Mouse (Mus musculus): ENCODE measurements at regions not wholly inside any gene's neighbourhood (a gene's known extent, or its start where the extent isn't known, plus 50 kb on each side); places are given as distances from the start of the nearest gene placed in this dataset.

GRCm38 (mm10) chr14:66584699-66585098, 575.7 kb upstream of the Gulo start:
- H3K36me3 ChIP-seq (ENCODE audit: control insufficient read depth, insufficient read depth, low read length), result no peaks in the 10 kb centered on the region
- H3K4me2 ChIP-seq (replicated peaks; ENCODE audit: low read depth, low read length), result no peak overlapping the region
- no peak overlapping the region for H3K9ac ChIP-seq (ENCODE audit: low read depth, low read length)
- H3K4me1 ChIP-seq (replicated peaks; ENCODE audit: control insufficient read depth, insufficient read depth, low read length), result no peaks in the 10 kb centered on the region
- H3K27ac ChIP-seq (ENCODE audit: low read depth, low read length), result no peak overlapping the region
- H3K27me3 ChIP-seq (ENCODE audit: control insufficient read depth, insufficient read depth, low read length), result no peaks in the 10 kb centered on the region
- ATAC-seq (ENCODE audit: low FRiP score) (no peak), DNase-seq (ENCODE audit: low spot score) (no peak)
- H3K4me3 ChIP-seq (ENCODE audit: low read depth, low read length), result no peak overlapping the region
- no peaks in the 10 kb centered on the region for H3K9me3 ChIP-seq (ENCODE audit: control insufficient read depth, low read length)
- 78% methylated on average over 4 of the region's 4 CpGs for WGBS

GRCm38 (mm10) chr14:66579904-66580492, 571.0 kb upstream of the Gulo start:
- no peaks in the 10 kb centered on the region for H3K4me1 ChIP-seq (replicated peaks; ENCODE audit: control insufficient read depth, insufficient read depth, low read length)
- no peaks in the 10 kb centered on the region for H3K9me3 ChIP-seq (ENCODE audit: control insufficient read depth, low read length)
- no peak overlapping the region for H3K4me3 ChIP-seq (ENCODE audit: low read depth, low read length)
- no peak overlapping the region for H3K4me2 ChIP-seq (replicated peaks; ENCODE audit: low read depth, low read length)
- no peaks in the 10 kb centered on the region for H3K36me3 ChIP-seq (ENCODE audit: control insufficient read depth, insufficient read depth, low read length)
- 82% methylated on average over 6 of the region's 6 CpGs for WGBS
- H3K27ac ChIP-seq (ENCODE audit: low read depth, low read length), result no peak overlapping the region
- DNase-seq (ENCODE audit: low spot score) (no peak), ATAC-seq (ENCODE audit: low FRiP score) (no peak)
- no peaks in the 10 kb centered on the region for H3K27me3 ChIP-seq (ENCODE audit: control insufficient read depth, insufficient read depth, low read length)
- no peak overlapping the region for H3K9ac ChIP-seq (ENCODE audit: low read depth, low read length)

GRCm38 (mm10) chr14:66566600-66566999, 557.6 kb upstream of the Gulo start:
- no peaks in the 10 kb centered on the region for H3K4me1 ChIP-seq (replicated peaks; ENCODE audit: control insufficient read depth, insufficient read depth, low read length)
- WGBS, result 84% methylated on average over 10 of the region's 10 CpGs

GRCm38 (mm10) chr14:66562744-66563143, 553.7 kb upstream of the Gulo start:
- Histone ChIP-seq H3K4me1 (replicated peaks; ENCODE audit: control insufficient read depth, insufficient read depth, low read length) (no peaks in the 10 kb centered on the region), H3K27me3 (ENCODE audit: control insufficient read depth, insufficient read depth, low read length) (no peaks in the 10 kb centered on the region), H3K36me3 (ENCODE audit: control insufficient read depth, insufficient read depth, low read length) (no peaks in the 10 kb centered on the region), H3K4me3 (ENCODE audit: low read depth, low read length) (no peak overlapping the region), H3K9ac (ENCODE audit: low read depth, low read length) (no peak overlapping the region), H3K9me3 (ENCODE audit: control insufficient read depth, low read length) (no peaks in the 10 kb centered on the region), H3K4me2 (replicated peaks; ENCODE audit: low read depth, low read length) (no peak overlapping the region), H3K27ac (ENCODE audit: low read depth, low read length) (no peak overlapping the region)
- no peak for ATAC-seq (ENCODE audit: low FRiP score)
- DNase-seq (ENCODE audit: low spot score), result no peak
- 84% methylated on average over 4 of the region's 4 CpGs for WGBS

More at GRCm38 (mm10) chr14:66566600-66566999, 557.6 kb upstream of the Gulo start:
- ATAC-seq (ENCODE audit: low FRiP score), result no peak
- H3K27ac ChIP-seq (ENCODE audit: low read depth, low read length), result no peak overlapping the region
- H3K4me2 ChIP-seq (replicated peaks; ENCODE audit: low read depth, low read length), result no peak overlapping the region
- no peak for DNase-seq (ENCODE audit: low spot score)
- H3K27me3 ChIP-seq (ENCODE audit: control insufficient read depth, insufficient read depth, low read length), result no peaks in the 10 kb centered on the region
- no peak overlapping the region for H3K4me3 ChIP-seq (ENCODE audit: low read depth, low read length)
- H3K9ac ChIP-seq (ENCODE audit: low read depth, low read length), result no peak overlapping the region
- H3K9me3 ChIP-seq (ENCODE audit: control insufficient read depth, low read length), result no peaks in the 10 kb centered on the region
- no peaks in the 10 kb centered on the region for H3K36me3 ChIP-seq (ENCODE audit: control insufficient read depth, insufficient read depth, low read length)

- H3K9me3 ChIP-seq (ENCODE audit: control insufficient read depth, low read length), result no peaks in the 10 kb centered on the region
- H3K4me1 ChIP-seq (replicated peaks; ENCODE audit: control insufficient read depth, insufficient read depth, low read length), result no peaks in the 10 kb centered on the region
- 85% methylated on average over 3 of the region's 3 CpGs for WGBS
- no peaks in the 10 kb centered on the region for H3K36me3 ChIP-seq (ENCODE audit: control insufficient read depth, insufficient read depth, low read length)
- no peak overlapping the region for H3K4me3 ChIP-seq (ENCODE audit: low read depth, low read length)
- no peak overlapping the region for H3K4me2 ChIP-seq (replicated peaks; ENCODE audit: low read depth, low read length)
- ATAC-seq (ENCODE audit: low FRiP score) (no peak), DNase-seq (ENCODE audit: low spot score) (no peak)
- no peak overlapping the region for H3K9ac ChIP-seq (ENCODE audit: low read depth, low read length)
- no peaks in the 10 kb centered on the region for H3K27me3 ChIP-seq (ENCODE audit: control insufficient read depth, insufficient read depth, low read length)
- no peak overlapping the region for H3K27ac ChIP-seq (ENCODE audit: low read depth, low read length)
These were observed 552.7 kb upstream of the Gulo start for GRCm38 (mm10) chr14:66561715-66562114.

GRCm38 (mm10) chr14:66561042-66561590, 552.1 kb upstream of the Gulo start:
- ATAC-seq (ENCODE audit: low FRiP score) (no peak), DNase-seq (ENCODE audit: low spot score) (no peak)
- no peaks in the 10 kb centered on the region for H3K27me3 ChIP-seq (ENCODE audit: control insufficient read depth, insufficient read depth, low read length)
- H3K9ac ChIP-seq (ENCODE audit: low read depth, low read length), result no peak overlapping the region
- H3K27ac ChIP-seq (ENCODE audit: low read depth, low read length), result no peak overlapping the region
- no peaks in the 10 kb centered on the region for H3K4me1 ChIP-seq (replicated peaks; ENCODE audit: control insufficient read depth, insufficient read depth, low read length)
- no peaks in the 10 kb centered on the region for H3K9me3 ChIP-seq (ENCODE audit: control insufficient read depth, low read length)
- H3K4me3 ChIP-seq (ENCODE audit: low read depth, low read length), result no peak overlapping the region
- 91% methylated on average over 5 of the region's 5 CpGs for WGBS
- no peaks in the 10 kb centered on the region for H3K36me3 ChIP-seq (ENCODE audit: control insufficient read depth, insufficient read depth, low read length)
- H3K4me2 ChIP-seq (replicated peaks; ENCODE audit: low read depth, low read length), result no peak overlapping the region

GRCm38 (mm10) chr14:66558393-66558792, 549.4 kb upstream of the Gulo start:
- no peak overlapping the region for H3K4me2 ChIP-seq (replicated peaks; ENCODE audit: low read depth, low read length)
- no peak overlapping the region for H3K9ac ChIP-seq (ENCODE audit: low read depth, low read length)
- H3K4me1 ChIP-seq (replicated peaks; ENCODE audit: control insufficient read depth, insufficient read depth, low read length), result no peaks in the 10 kb centered on the region
- H3K27ac ChIP-seq (ENCODE audit: low read depth, low read length), result no peak overlapping the region
- H3K36me3 ChIP-seq (ENCODE audit: control insufficient read depth, insufficient read depth, low read length), result no peaks in the 10 kb centered on the region
- H3K4me3 ChIP-seq (ENCODE audit: low read depth, low read length), result no peak overlapping the region
- DNase-seq (ENCODE audit: low spot score), result no peak
- H3K9me3 ChIP-seq (ENCODE audit: control insufficient read depth, low read length), result no peaks in the 10 kb centered on the region
- no peaks in the 10 kb centered on the region for H3K27me3 ChIP-seq (ENCODE audit: control insufficient read depth, insufficient read depth, low read length)
- WGBS, result 91% methylated on average over 5 of the region's 5 CpGs
- no peak for ATAC-seq (ENCODE audit: low FRiP score)

- WGBS, result 67% methylated on average over 8 of the region's 8 CpGs
- Histone ChIP-seq H3K27ac (ENCODE audit: low read depth, low read length) (no peak overlapping the region), H3K9me3 (ENCODE audit: control insufficient read depth, low read length) (no peaks in the 10 kb centered on the region), H3K4me1 (replicated peaks; ENCODE audit: control insufficient read depth, insufficient read depth, low read length) (no peaks in the 10 kb centered on the region), H3K4me3 (ENCODE audit: low read depth, low read length) (no peak overlapping the region), H3K36me3 (ENCODE audit: control insufficient read depth, insufficient read depth, low read length) (no peaks in the 10 kb centered on the region), H3K27me3 (ENCODE audit: control insufficient read depth, insufficient read depth, low read length) (no peaks in the 10 kb centered on the region), H3K9ac (ENCODE audit: low read depth, low read length) (no peak overlapping the region), H3K4me2 (replicated peaks; ENCODE audit: low read depth, low read length) (no peak overlapping the region)
- no peak for DNase-seq (ENCODE audit: low spot score)
- no peak for ATAC-seq (ENCODE audit: low FRiP score)
These were observed 548.6 kb upstream of the Gulo start for GRCm38 (mm10) chr14:66557631-66558030.

- no peak overlapping the region for H3K27ac ChIP-seq (ENCODE audit: low read depth, low read length)
- H3K9me3 ChIP-seq (ENCODE audit: control insufficient read depth, low read length), result no peaks in the 10 kb centered on the region
- no peaks in the 10 kb centered on the region for H3K4me1 ChIP-seq (replicated peaks; ENCODE audit: control insufficient read depth, insufficient read depth, low read length)
- H3K4me3 ChIP-seq (ENCODE audit: low read depth, low read length), result no peak overlapping the region
- no peaks in the 10 kb centered on the region for H3K36me3 ChIP-seq (ENCODE audit: control insufficient read depth, insufficient read depth, low read length)
- H3K4me2 ChIP-seq (replicated peaks; ENCODE audit: low read depth, low read length), result no peak overlapping the region
- DNase-seq (ENCODE audit: low spot score), result no peak
- WGBS, result 83% methylated on average over 6 of the region's 6 CpGs
- H3K9ac ChIP-seq (ENCODE audit: low read depth, low read length), result no peak overlapping the region
- ATAC-seq (ENCODE audit: low FRiP score), result no peak
- H3K27me3 ChIP-seq (ENCODE audit: control insufficient read depth, insufficient read depth, low read length), result no peaks in the 10 kb centered on the region
These were observed 529.5 kb upstream of the Gulo start for GRCm38 (mm10) chr14:66538498-66538897.

Data from hindbrain, embryonic 11.5 days (tissue).